Mouse (Mus musculus): ENCODE data around the gene Polr3a. TPM values are rescaled to one million over a fixed set of nuclear protein-coding genes. Genes with fewer than 3 reads are reported as not detected.
"Not testable (repeated sequence)": the region's sequence is repeated elsewhere in the genome, so short reads cannot be mapped to it uniquely, and the experiment has no call there.

Polr3a gene
- polyA plus RNA-seq, 1 experiment from 2014 or later = 23.7 TPM

DNA sequence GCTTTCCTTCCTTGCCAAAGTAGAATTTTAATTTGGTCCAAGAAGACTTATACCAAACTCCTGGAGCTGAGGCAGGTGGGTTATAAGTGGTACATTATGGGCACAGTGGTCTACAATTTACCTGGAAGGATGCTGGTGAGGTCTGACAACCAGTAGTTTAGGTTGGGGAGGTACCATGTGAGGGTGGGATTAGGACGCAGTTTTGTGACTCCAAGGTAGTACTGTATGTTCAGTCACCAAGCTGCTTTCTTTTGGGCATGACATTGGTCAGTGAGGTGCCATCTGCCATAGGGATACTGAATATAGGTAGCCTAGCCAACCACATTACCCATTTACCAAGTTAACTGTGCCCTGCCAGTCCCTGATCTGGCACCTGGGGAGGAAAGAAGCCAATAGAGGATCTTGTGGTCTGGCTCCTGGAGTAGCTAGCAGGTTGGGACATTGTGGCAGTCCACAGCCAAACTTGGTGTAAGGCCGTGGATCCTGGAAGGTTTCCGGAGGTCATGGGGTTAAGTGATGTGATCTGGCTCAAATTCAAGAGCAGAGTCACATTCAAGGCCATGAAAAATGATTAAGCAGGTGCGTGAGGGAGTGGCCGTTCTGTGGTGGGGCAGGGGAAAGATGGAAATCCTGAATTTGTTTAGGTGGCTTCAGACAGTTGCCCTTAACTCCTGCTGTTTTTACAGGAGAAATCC lies 11.8 kb upstream of the Polr3a start:
- no peak overlapping the region for H3K9ac ChIP-seq (replicated peaks; ENCODE audit: low read depth, low read length)
- no peak for ATAC-seq (ENCODE audit: low read depth)
- 67% methylated on average over 5 of the region's 5 CpGs for WGBS
- peaks cover 48% of the 10 kb centered on the region for H3K36me3 ChIP-seq (ENCODE audit: control insufficient read depth, insufficient read depth, low read length)
- no peak overlapping the region for H3K4me3 ChIP-seq (ENCODE audit: low read depth, low read length)
- no peak overlapping the region for H3K27ac ChIP-seq (ENCODE audit: low read depth, low read length)
- no peak overlapping the region for H3K4me2 ChIP-seq (ENCODE audit: low read depth, low read length)
- no peaks in the 10 kb centered on the region for H3K9me3 ChIP-seq (ENCODE audit: control insufficient read depth, low read length)
- no peaks in the 10 kb centered on the region for H3K27me3 ChIP-seq (ENCODE audit: control insufficient read depth, insufficient read depth, low read length)
- peaks cover 24% of the 10 kb centered on the region for H3K4me1 ChIP-seq (ENCODE audit: control insufficient read depth, insufficient read depth, low read length)

DNA sequence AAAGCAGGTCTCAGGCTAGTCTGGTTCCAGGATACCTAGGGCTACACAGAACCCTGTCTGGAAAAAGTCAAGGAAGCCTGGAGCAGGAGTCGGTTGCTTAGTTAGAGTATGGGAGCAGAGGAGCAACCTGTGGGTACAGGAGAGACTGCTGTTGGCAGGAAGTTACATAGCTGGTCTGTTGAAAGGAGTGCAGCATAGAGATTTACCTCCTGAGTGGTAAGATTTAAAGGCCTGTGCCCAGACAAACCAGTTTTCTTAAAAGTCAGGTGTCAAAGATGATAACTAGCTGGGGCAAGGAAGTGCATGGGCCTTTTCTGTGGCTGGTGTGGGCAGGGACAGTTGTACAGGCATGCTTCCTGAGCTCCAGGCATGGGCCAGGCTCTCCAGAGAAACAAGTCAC lies 10.6 kb upstream of the Polr3a start:
- Histone ChIP-seq H3K4me1 (ENCODE audit: control insufficient read depth, insufficient read depth, low read length) (peaks cover 29% of the 10 kb centered on the region), H3K27me3 (ENCODE audit: control insufficient read depth, insufficient read depth, low read length) (no peaks in the 10 kb centered on the region), H3K4me3 (ENCODE audit: low read depth, low read length) (no peak overlapping the region), H3K36me3 (ENCODE audit: control insufficient read depth, insufficient read depth, low read length) (peaks cover 56% of the 10 kb centered on the region), H3K27ac (ENCODE audit: low read depth, low read length) (no peak overlapping the region), H3K9ac (replicated peaks; ENCODE audit: low read depth, low read length) (no peak overlapping the region), H3K4me2 (ENCODE audit: low read depth, low read length) (no peak overlapping the region), H3K9me3 (ENCODE audit: control insufficient read depth, low read length) (no peaks in the 10 kb centered on the region)
- WGBS = 92% methylated on average over 1 of the region's 1 CpGs
- no peak for ATAC-seq (ENCODE audit: low read depth)

DNA sequence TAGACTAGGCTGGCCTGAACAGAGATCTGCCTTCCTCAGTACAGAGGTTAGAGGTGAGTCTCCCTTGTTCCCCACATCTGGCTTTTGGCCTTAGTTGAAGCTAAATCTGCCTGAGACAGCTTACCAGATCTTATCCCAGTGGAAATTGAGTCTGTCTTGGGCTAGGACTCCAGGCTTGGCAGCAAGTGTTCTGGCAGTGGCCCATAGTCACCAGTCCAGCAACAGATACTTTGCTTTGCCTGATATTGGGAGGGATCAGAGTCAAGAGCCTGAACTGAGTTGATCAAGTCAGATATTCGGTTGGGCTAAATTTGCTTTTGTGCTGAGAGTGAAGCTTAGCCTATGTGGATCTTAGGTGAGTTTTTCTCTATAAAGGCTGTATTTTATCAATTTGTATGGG lies 9.6 kb upstream of the Polr3a start:
- Histone ChIP-seq H3K9me3 (ENCODE audit: control insufficient read depth, low read length) (no peaks in the 10 kb centered on the region), H3K4me2 (ENCODE audit: low read depth, low read length) (no peak overlapping the region), H3K4me3 (ENCODE audit: low read depth, low read length) (no peak overlapping the region), H3K27ac (ENCODE audit: low read depth, low read length) (no peak overlapping the region), H3K4me1 (ENCODE audit: control insufficient read depth, insufficient read depth, low read length) (peaks cover 36% of the 10 kb centered on the region), H3K27me3 (ENCODE audit: control insufficient read depth, insufficient read depth, low read length) (no peaks in the 10 kb centered on the region), H3K9ac (replicated peaks; ENCODE audit: low read depth, low read length) (no peak overlapping the region), H3K36me3 (ENCODE audit: control insufficient read depth, insufficient read depth, low read length) (peaks cover 58% of the 10 kb centered on the region)
- 81% methylated on average over 1 of the region's 1 CpGs for WGBS
- no peak for ATAC-seq (ENCODE audit: low read depth)

DNA sequence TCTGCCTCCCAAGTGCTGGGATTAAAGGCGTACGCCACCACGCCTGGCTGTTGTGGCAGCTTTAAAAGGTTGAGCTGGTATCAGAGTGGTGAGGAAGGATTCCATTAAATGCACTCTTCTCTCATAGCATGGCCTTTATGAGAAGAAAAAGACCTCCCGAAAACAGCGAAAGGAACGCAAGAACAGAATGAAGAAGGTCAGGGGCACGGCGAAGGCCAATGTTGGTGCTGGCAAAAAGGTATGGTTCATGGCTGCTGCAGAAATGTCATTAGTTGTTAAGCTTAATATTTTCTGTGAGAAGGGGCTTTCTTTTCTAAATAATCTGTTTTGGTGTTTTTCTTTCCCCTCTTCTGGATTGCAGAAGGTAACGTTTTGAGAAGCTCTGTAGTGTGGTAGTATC lies 6.4 kb upstream of the Polr3a start:
- WGBS = 90% methylated on average over 9 of the region's 9 CpGs
- Histone ChIP-seq H3K9me3 (ENCODE audit: control insufficient read depth, low read length) (no peaks in the 10 kb centered on the region), H3K36me3 (ENCODE audit: control insufficient read depth, insufficient read depth, low read length) (peaks cover 52% of the 10 kb centered on the region), H3K9ac (replicated peaks; ENCODE audit: low read depth, low read length) (no peak overlapping the region), H3K4me3 (ENCODE audit: low read depth, low read length) (no peak overlapping the region), H3K27me3 (ENCODE audit: control insufficient read depth, insufficient read depth, low read length) (no peaks in the 10 kb centered on the region), H3K4me2 (ENCODE audit: low read depth, low read length) (no peak overlapping the region), H3K27ac (ENCODE audit: low read depth, low read length) (no peak overlapping the region), H3K4me1 (ENCODE audit: control insufficient read depth, insufficient read depth, low read length) (peaks cover 27% of the 10 kb centered on the region)
- no peak for ATAC-seq (ENCODE audit: low read depth)

DNA sequence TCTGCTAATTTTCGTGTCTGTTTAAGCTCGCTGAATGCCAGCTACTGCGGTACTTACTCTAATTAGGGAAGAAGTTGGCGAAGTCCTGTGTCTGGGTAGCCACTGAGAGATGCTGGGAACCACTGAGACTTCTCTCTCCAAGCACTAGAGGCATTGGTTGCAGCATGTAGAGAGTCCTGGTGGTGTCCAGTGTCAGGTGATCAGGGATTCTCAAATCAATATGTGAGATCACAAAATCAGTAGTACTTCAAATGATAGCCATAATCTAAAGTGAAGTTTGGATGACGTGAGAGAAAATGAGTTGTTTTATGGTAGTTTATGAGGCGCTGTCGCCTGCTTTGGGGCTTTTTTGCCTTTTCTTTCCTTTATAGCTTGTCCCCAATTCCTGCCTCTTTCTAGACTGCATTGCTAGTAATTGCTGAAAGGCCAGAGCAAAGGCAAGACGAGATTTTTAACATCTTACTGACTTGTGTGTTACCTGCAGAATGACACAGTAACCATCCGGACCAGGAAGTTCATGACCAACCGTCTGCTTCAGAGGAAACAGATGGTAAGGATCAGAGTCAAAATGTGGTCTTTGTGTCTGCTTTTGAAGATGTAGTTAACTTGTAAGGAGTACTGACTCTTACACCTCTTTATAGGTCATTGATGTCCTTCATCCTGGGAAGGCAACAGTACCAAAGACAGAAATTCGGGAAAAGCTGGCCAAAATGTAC lies 4.6 kb upstream of the Polr3a start:
- Histone ChIP-seq H3K36me3 (ENCODE audit: control insufficient read depth, insufficient read depth, low read length) (peaks cover 35% of the 10 kb centered on the region), H3K9ac (replicated peaks; ENCODE audit: low read depth, low read length) (peak overlapping the region; percentile 94), H3K4me1 (ENCODE audit: control insufficient read depth, insufficient read depth, low read length) (peaks cover 27% of the 10 kb centered on the region), H3K27ac (ENCODE audit: low read depth, low read length) (peak overlapping the region; percentile 83; the same call in 1 of the 2 replicates), H3K9me3 (ENCODE audit: control insufficient read depth, low read length) (no peaks in the 10 kb centered on the region), H3K4me3 (ENCODE audit: low read depth, low read length) (peak overlapping the region; percentile 89), H3K4me2 (ENCODE audit: low read depth, low read length) (peak overlapping the region; percentile 95), H3K27me3 (ENCODE audit: control insufficient read depth, insufficient read depth, low read length) (no peaks in the 10 kb centered on the region)
- WGBS = 5% methylated on average over 11 of the region's 11 CpGs
- ATAC-seq (ENCODE audit: low read depth) = peak; percentile 10; the same call in 1 of the 2 replicates

DNA sequence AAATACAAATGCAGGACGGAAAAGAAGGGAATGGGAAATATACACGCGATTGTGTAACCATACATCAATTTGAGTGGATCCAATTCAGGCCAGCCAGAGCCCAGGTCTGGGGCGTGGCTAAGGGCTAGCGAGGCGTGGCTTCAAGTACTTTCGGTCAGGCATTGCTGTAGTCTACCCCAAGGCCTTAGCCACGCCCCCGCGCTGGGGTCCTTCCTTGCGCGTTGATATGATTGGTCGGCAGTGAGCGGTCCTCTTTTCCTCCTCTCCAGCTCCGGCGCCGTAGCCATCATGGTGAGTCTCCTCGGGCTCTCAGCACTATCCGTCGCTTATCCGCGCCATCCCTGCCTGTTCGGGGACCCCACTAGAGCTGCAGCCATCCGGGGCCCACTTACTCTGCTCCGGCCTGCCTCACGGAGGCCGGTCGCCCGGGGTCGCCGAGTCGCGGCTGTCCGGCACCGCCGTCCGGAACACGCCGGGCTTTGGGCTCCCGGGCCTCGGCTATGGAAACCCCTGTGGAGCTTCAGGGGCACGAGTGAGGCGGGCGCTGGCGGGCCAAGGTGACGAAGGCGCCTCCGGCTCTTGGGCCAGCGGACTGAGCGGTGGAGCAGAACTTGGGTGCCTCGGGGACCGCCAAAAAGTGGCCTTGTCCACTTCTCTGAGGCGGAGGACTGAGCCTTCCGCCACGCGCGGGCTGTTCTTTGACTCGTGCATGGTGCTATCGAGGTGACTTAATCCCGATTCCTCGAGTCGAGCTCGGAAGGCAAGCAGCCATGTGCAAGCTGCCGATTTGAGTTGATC lies 3.8 kb upstream of the Polr3a start:
- no peaks in the 10 kb centered on the region for H3K27me3 ChIP-seq (ENCODE audit: control insufficient read depth, insufficient read depth, low read length)
- H3K9me3 ChIP-seq (ENCODE audit: control insufficient read depth, low read length) = no peaks in the 10 kb centered on the region
- peak; percentile 90 for ATAC-seq (ENCODE audit: low read depth)
- peak overlapping the region; percentile 94 for H3K9ac ChIP-seq (replicated peaks; ENCODE audit: low read depth, low read length)
- H3K4me3 ChIP-seq (ENCODE audit: low read depth, low read length) = peak overlapping the region; percentile 89
- H3K36me3 ChIP-seq (ENCODE audit: control insufficient read depth, insufficient read depth, low read length) = peaks cover 27% of the 10 kb centered on the region
- peak overlapping the region; percentile 83 for H3K27ac ChIP-seq (ENCODE audit: low read depth, low read length)
- peak overlapping the region; percentile 95 for H3K4me2 ChIP-seq (ENCODE audit: low read depth, low read length)
- peaks cover 33% of the 10 kb centered on the region for H3K4me1 ChIP-seq (ENCODE audit: control insufficient read depth, insufficient read depth, low read length)
- WGBS = under 1% methylated on average over 64 of the region's 64 CpGs

DNA sequence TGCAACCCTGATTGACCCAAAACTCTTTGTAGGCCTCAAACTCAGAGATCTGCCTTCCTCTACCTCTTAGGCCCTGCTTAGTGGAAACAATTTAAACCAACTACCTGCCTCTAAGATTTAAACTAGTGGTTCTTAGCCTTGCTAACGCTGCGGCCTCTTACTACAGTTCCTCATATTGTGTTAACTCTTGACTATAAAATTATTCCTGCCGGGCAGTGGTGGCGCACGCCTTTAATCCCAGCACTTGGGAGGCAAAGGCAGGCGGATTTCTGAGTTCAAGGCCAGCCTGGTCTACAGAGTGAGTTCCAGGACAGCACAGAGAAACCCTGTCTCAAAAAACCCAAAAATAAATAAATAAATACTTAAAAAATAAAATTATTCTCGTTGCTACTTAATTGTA lies 2.9 kb upstream of the Polr3a start:
- not testable (repeated sequence) for ATAC-seq (ENCODE audit: low read depth); H3K9ac ChIP-seq (replicated peaks; ENCODE audit: low read depth, low read length); H3K27me3 ChIP-seq (ENCODE audit: control insufficient read depth, insufficient read depth, low read length); H3K9me3 ChIP-seq (ENCODE audit: control insufficient read depth, low read length); H3K27ac ChIP-seq (ENCODE audit: low read depth, low read length); H3K4me3 ChIP-seq (ENCODE audit: low read depth, low read length)
- H3K36me3 ChIP-seq (ENCODE audit: control insufficient read depth, insufficient read depth, low read length) = peaks cover 20% of the 10 kb centered on the region; the same call in 1 of the 2 replicates
- WGBS = 89% methylated on average over 7 of the region's 7 CpGs
- H3K4me1 ChIP-seq (ENCODE audit: control insufficient read depth, insufficient read depth, low read length) = peaks cover 35% of the 10 kb centered on the region
- peak overlapping the region; percentile 95; the same call in 1 of the 2 replicates for H3K4me2 ChIP-seq (ENCODE audit: low read depth, low read length)

DNA sequence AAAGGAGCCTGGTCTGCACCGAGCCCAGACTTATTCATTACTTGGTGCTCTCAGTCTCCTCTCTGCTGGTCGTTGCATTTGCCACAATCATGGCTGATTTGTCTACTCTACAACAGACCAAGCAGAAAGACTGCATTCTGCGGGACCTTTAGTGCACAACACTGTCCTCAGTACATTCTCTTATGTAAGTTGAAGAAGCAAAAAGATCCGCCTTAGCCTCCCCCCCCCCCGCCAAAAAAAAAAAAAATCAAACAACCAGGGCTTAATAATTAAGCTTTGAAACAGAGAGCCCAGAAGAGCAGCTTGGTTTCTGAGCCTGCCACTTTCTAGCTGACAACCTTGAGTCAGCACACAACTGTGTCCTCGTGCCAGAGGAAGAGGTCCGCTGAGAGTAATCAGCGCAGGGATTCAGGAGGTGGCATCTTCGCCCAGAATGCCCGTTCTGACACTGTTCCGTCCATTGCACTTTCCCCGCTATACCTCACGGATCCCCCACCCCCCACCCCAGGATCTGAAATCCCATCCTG lies 554 bp downstream of the Polr3a start:
- H3K4me3 ChIP-seq (ENCODE audit: low read depth, low read length) = peak overlapping the region; percentile 72
- WGBS = 9% methylated on average over 13 of the region's 13 CpGs
- no peaks in the 10 kb centered on the region for H3K27me3 ChIP-seq (ENCODE audit: control insufficient read depth, insufficient read depth, low read length)
- no peak overlapping the region for H3K27ac ChIP-seq (ENCODE audit: low read depth, low read length)
- no peaks in the 10 kb centered on the region for H3K9me3 ChIP-seq (ENCODE audit: control insufficient read depth, low read length)
- no peak for ATAC-seq (ENCODE audit: low read depth)
- H3K9ac ChIP-seq (replicated peaks; ENCODE audit: low read depth, low read length) = peak overlapping the region; percentile 75
- H3K4me2 ChIP-seq (ENCODE audit: low read depth, low read length) = peak overlapping the region; percentile 48
- H3K36me3 ChIP-seq (ENCODE audit: control insufficient read depth, insufficient read depth, low read length) = peaks cover 28% of the 10 kb centered on the region
- H3K4me1 ChIP-seq (ENCODE audit: control insufficient read depth, insufficient read depth, low read length) = peaks cover 9% of the 10 kb centered on the region
